Mouse (Mus musculus) forebrain, embryonic 16.5 days (tissue): ENCODE results near the gene Col15a1. TPM values are rescaled to one million over a fixed set of nuclear protein-coding genes. Genes with fewer than 3 reads are reported as not detected.

Experiments
- ATAC-seq: fragments of 200-750 bp; cut with Nextera tagmentation; 2 replicates; pipeline ENCODE4 v1.8.0; 2017; ENCODE audit warnings: mild to moderate bottlenecking, moderate library complexity
- H3K27ac ChIP-seq: fragments of 300-500 bp; sonication (generic); 2 replicates; pipeline ENCODE4 v1.5.1; 2014; ENCODE audit warnings: low read length, control low read depth
- H3K27me3 ChIP-seq: fragments of 300-500 bp; sonication (generic); replicated peaks from 2 replicates; pipeline ENCODE4 v1.6.1; 2014; ENCODE audit warnings: low read length; ENCODE audit not compliant: control insufficient read depth, insufficient read depth
- H3K36me3 ChIP-seq: fragments of 300-500 bp; sonication (generic); 2 replicates; pipeline ENCODE4 v1.6.1; 2014; ENCODE audit not compliant: control insufficient read depth, insufficient read depth
- H3K4me1 ChIP-seq: fragments of 300-500 bp; sonication (generic); replicated peaks from 2 replicates; pipeline ENCODE4 v1.6.1; 2014; ENCODE audit warnings: low read length; ENCODE audit not compliant: control insufficient read depth, insufficient read depth
- H3K4me2 ChIP-seq: fragments of 300-500 bp; sonication (generic); 2 replicates; pipeline ENCODE4 v1.6.1; 2014; ENCODE audit warnings: mild to moderate bottlenecking, low read length, control low read depth
- H3K4me3 ChIP-seq: fragments of 300-500 bp; sonication (generic); replicated peaks from 2 replicates; pipeline ENCODE4 v1.5.1; 2014; ENCODE audit warnings: mild to moderate bottlenecking, low read length, control low read depth
- H3K9ac ChIP-seq: fragments of 300-500 bp; sonication (generic); replicated peaks from 2 replicates; pipeline ENCODE4 v1.6.1; 2014; ENCODE audit warnings: low read depth, low read length, control low read depth
- H3K9me3 ChIP-seq: fragments of 300-500 bp; sonication (generic); 2 replicates; pipeline ENCODE4 v1.6.1; 2016; ENCODE audit warnings: low read length; ENCODE audit not compliant: control insufficient read depth
- WGBS: fragments of 180-500 bp; shearing (Covaris S2); extraction: QIAGEN DNeasy Blood & Tissue Kit; methylation state at CpG from one replicate; pipeline ENCODE4 v1.1.7; 2014; 5-methylcytosine and 5-hydroxymethylcytosine counted together
- polyA plus RNA-seq: library from polyadenylated mRNA; unstranded; fragments of >200 nt; fragmentation: Nextera tagmentation; extraction: Ambion mirVana; gene quantifications from 2 replicates; pipeline ENCODE4 v1.2.1, GENCODE M21; 2015

The Col15a1 gene
- polyA plus RNA-seq, 1 experiment from 2014 or later = 2.8 TPM

DNA sequence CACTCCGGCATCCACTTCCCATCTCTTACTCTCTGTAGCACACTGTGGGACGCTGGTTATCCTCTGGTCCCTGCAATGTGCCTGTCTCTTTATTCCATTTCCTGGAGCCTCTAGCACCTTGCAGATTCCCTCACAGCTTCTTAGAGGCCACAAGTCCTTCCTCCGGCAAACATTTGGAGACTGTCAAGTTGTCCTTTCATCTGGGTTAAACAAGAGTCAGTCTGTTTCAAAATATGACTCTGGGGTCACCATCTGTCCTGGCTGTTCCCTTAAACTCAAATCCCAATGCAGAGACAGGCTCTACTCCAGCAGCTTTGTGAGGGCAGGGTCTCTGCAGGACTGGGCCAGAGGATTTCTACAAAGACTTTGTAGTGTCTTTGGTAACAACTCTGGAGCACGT, 19.1 kb downstream of the Col15a1 start:
- H3K36me3 ChIP-seq = no peaks in the 10 kb centered on the region
- no peaks in the 10 kb centered on the region for H3K9me3 ChIP-seq
- H3K27me3 ChIP-seq = no peaks in the 10 kb centered on the region
- 75% methylated on average over 4 of the region's 4 CpGs for WGBS
- no peak overlapping the region for H3K4me2 ChIP-seq
- H3K4me3 ChIP-seq = no peak overlapping the region
- H3K9ac ChIP-seq = no peak overlapping the region
- peaks cover 19% of the 10 kb centered on the region for H3K4me1 ChIP-seq
- ATAC-seq = no peak
- 0 out of 2 replicates have a peak overlapping the region, but pooled peaks have one; percentile 4 for H3K27ac ChIP-seq

DNA sequence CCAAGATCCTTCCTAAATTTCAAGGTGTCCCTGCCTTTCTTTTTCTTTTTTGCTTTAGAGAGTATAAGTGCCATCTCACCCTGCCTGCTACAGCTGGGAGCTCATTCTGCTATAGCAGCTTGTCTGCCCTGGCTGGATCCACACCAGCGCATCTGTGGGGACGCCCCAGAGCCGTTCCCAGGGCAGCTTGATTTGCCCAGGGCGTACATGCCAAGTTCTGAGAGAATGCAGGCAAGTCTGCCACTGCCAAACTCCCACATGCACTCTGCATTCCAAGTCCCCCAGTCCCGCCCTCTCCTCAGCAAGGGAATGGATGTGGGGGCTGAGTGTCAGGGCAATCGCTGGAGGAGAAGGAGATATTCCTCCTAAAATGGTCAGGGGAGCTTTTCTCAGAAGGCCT, 19.8 kb downstream of the Col15a1 start:
- no peak overlapping the region for H3K4me3 ChIP-seq
- no peaks in the 10 kb centered on the region for H3K36me3 ChIP-seq
- ATAC-seq = peak; percentile 90
- H3K9ac ChIP-seq = no peak overlapping the region
- peaks cover 19% of the 10 kb centered on the region for H3K4me1 ChIP-seq
- H3K27me3 ChIP-seq = no peaks in the 10 kb centered on the region
- no peak overlapping the region for H3K4me2 ChIP-seq
- no peaks in the 10 kb centered on the region for H3K9me3 ChIP-seq
- 45% methylated on average over 6 of the region's 6 CpGs for WGBS
- no peak overlapping the region for H3K27ac ChIP-seq

GRCm38 (mm10) chr4:47228945-47229344, 21.0 kb downstream of the Col15a1 start:
- Histone ChIP-seq H3K27me3 (no peaks in the 10 kb centered on the region), H3K4me2 (no peak overlapping the region), H3K4me1 (peaks cover 19% of the 10 kb centered on the region), H3K36me3 (no peaks in the 10 kb centered on the region), H3K9me3 (no peaks in the 10 kb centered on the region), H3K27ac (no peak overlapping the region), H3K4me3 (no peak overlapping the region), H3K9ac (no peak overlapping the region)
- 81% methylated on average over 5 of the region's 5 CpGs for WGBS
- ATAC-seq = no peak

- H3K36me3 ChIP-seq = no peaks in the 10 kb centered on the region
- H3K27ac ChIP-seq = no peak overlapping the region
- no peak overlapping the region for H3K9ac ChIP-seq
- H3K27me3 ChIP-seq = no peaks in the 10 kb centered on the region
- WGBS = 88% methylated on average over 7 of the region's 7 CpGs
- ATAC-seq = no peak
- no peaks in the 10 kb centered on the region for H3K9me3 ChIP-seq
- H3K4me2 ChIP-seq = no peak overlapping the region
- no peak overlapping the region for H3K4me3 ChIP-seq
- peaks cover 31% of the 10 kb centered on the region for H3K4me1 ChIP-seq
Observed at GRCm38 (mm10) chr4:47230498-47230897, 22.5 kb downstream of the Col15a1 start.

DNA sequence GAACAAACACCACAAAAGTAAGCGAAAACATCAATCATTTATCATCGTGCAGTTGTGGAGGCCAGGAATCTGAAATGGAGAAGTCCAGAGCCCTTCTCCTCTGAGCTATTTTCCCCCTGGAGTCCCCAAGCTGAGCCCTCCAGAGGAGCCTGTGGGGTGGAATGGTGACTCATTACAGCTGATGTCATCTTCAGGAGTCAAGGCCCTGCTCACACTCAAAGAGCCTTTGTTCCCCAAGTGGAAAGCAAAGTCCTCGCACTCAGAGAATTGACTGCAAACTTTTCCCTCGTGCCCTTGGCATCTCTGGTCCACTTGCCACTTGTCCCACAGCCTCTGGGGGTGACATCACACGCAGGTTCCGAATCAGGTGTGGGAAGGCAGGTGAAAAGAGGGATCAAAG, 23.4 kb downstream of the Col15a1 start:
- ATAC-seq = no peak
- Histone ChIP-seq H3K36me3 (no peaks in the 10 kb centered on the region), H3K9me3 (no peaks in the 10 kb centered on the region), H3K27ac (no peak overlapping the region), H3K27me3 (no peaks in the 10 kb centered on the region), H3K4me2 (no peak overlapping the region), H3K4me3 (no peak overlapping the region), H3K9ac (no peak overlapping the region), H3K4me1 (peaks cover 27% of the 10 kb centered on the region)
- 74% methylated on average over 6 of the region's 6 CpGs for WGBS

DNA sequence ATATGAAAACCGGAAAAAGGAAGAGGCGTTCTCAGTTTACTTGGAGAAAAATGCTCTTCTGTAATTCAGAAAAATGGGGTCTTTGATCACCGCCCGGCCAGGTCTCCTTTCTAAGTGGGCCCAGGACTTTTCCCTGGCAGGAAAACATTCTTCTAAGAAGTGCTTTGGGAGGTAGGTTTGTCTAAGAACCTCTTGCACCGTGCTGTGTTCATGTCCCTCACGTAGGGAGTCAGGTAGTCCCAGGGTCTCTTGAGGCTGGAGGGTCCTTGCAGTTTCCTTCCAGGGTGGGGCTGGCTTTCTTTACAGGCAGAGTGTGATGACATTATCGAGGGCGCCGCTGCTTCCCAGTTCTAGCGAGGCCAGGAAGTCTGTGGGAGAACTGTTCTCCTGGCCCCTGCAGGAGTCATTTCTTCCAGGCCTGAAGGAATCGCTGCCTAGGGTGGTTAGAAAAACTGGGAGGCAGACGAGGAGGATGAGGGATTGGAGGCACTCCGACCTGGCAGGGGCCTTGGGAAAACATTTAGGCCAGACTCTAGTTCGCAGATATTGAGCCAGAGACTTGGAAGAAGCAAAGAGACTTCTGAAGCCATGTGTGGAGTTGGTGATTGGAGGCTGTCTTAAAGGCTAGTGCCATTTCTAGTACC, 25.4 kb downstream of the Col15a1 start:
- Histone ChIP-seq H3K4me1 (peaks cover 17% of the 10 kb centered on the region), H3K27me3 (no peaks in the 10 kb centered on the region), H3K36me3 (no peaks in the 10 kb centered on the region), H3K9ac (no peak overlapping the region), H3K4me3 (no peak overlapping the region), H3K9me3 (no peaks in the 10 kb centered on the region), H3K27ac (no peak overlapping the region), H3K4me2 (no peak overlapping the region)
- no peak for ATAC-seq
- WGBS = 81% methylated on average over 14 of the region's 14 CpGs

DNA sequence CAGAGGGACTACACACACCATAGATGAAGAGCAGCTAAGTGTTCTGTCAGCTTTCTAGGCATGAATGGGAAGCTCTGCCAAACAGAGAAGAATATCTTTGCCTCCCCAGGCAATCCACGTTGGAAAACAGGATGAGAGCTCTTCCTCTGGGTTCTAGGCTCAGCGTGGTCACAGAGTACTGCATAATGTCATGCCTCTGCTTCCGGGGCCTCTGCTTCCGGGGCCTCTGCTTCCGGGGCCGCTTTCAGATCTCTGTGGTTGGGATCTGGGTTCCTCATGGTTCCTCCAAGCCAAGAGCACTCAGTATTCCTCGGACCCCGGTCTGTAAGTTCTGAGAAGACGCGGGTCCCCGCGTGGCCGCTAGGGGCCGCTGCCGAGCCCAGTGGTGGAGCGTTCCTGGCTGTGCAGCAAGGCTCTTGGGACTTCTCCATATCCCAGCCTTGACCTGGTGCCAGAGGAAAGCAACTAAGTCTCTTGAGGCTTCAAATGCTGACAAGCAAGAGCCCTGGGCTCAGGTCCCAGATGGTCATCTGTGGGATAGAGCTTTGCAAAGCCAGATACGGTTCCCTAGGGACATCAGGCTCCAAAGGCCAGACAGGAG, 26.8 kb downstream of the Col15a1 start:
- Histone ChIP-seq H3K4me3 (no peak overlapping the region), H3K9ac (no peak overlapping the region), H3K36me3 (no peaks in the 10 kb centered on the region), H3K4me1 (peaks cover 16% of the 10 kb centered on the region), H3K27me3 (no peaks in the 10 kb centered on the region), H3K9me3 (no peaks in the 10 kb centered on the region), H3K4me2 (no peak overlapping the region), H3K27ac (0 out of 2 replicates have a peak overlapping the region, but pooled peaks have one; percentile 15)
- WGBS = 23% methylated on average over 17 of the region's 17 CpGs
- peak; percentile 51 for ATAC-seq

- Histone ChIP-seq H3K4me3 (no peak overlapping the region), H3K4me2 (no peak overlapping the region), H3K4me1 (peaks cover 16% of the 10 kb centered on the region), H3K9ac (no peak overlapping the region), H3K36me3 (no peaks in the 10 kb centered on the region), H3K27me3 (no peaks in the 10 kb centered on the region), H3K27ac (0 out of 2 replicates have a peak overlapping the region, but pooled peaks have one; percentile 15), H3K9me3 (no peaks in the 10 kb centered on the region)
- peak; percentile 78 for ATAC-seq
- 6% methylated on average over 3 of the region's 3 CpGs for WGBS
Observed at GRCm38 (mm10) chr4:47235312-47235711, 27.4 kb downstream of the Col15a1 start.

GRCm38 (mm10) chr4:47236104-47236503, 28.1 kb downstream of the Col15a1 start:
- H3K27me3 ChIP-seq = no peaks in the 10 kb centered on the region
- no peak overlapping the region for H3K4me2 ChIP-seq
- H3K36me3 ChIP-seq = no peaks in the 10 kb centered on the region
- H3K27ac ChIP-seq = no peak overlapping the region
- ATAC-seq = no peak
- WGBS = 70% methylated on average over 7 of the region's 7 CpGs
- no peak overlapping the region for H3K4me3 ChIP-seq
- no peaks in the 10 kb centered on the region for H3K9me3 ChIP-seq
- H3K4me1 ChIP-seq = peaks cover 16% of the 10 kb centered on the region
- no peak overlapping the region for H3K9ac ChIP-seq
